Mouse (Mus musculus) frontal cortex, adult 2 months (tissue): ENCODE results near the gene Fam47e. TPM values are rescaled to one million over a fixed set of nuclear protein-coding genes. Genes with fewer than 3 reads are reported as not detected.
"Not testable (repeated sequence)": the region's sequence is repeated elsewhere in the genome, so short reads cannot be mapped to it uniquely, and the experiment has no call there.

Experiments used
- DNase-seq, 2 experiments: peaks; one replicate each; pipeline ENCODE4 v3.0.0; 2022; ENCODE audit warnings: low spot score in 1 of 2; ENCODE audit errors: extremely low spot score in 1 of 2
- polyA plus RNA-seq: library from polyadenylated mRNA; depleted of rRNA; stranded (reverse); fragments of >200 nt; gene quantifications from 2 replicates; pipeline ENCODE4 v1.2.3, GENCODE M21; 2012; rRNA removed

Gene Fam47e
- 0.21 and 0.26 TPM in 2 replicates for polyA plus RNA-seq

DNA sequence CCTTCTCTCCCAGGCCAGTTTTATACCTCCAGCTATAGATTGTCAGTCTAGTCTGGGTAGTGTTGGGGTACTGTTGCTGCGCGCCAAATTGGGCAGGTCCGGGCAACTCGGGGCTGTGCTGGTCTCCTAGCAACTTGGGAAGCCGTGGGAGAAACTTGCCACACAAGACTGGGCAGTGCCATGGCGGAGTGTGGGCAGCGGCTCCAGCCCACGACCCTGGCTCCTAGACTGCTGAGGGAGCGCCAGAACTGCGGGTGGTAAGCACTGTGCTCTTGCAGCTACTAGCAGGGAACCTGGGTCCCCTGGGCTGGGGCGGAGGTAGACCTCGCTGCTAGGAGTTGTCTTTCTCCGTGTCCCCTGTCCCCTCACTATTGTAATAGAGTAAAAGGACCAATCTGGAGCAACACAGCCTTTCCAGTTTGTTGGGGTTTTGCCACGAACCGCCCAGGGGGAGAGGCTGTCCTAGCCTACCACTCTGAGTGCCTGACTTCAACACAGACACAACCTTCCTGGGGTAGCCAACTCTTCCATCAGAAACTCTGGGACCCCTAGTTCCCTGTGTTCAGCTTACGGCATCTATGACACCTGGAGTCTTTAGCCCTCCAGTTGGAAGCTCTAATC lies at the start of gene Fam47e:
Gene Fam47e (plus strand): TSS at position 179 of the 621 bp plus-strand sequence.
- peak; percentile 14 to 60 for DNase-seq

DNA sequence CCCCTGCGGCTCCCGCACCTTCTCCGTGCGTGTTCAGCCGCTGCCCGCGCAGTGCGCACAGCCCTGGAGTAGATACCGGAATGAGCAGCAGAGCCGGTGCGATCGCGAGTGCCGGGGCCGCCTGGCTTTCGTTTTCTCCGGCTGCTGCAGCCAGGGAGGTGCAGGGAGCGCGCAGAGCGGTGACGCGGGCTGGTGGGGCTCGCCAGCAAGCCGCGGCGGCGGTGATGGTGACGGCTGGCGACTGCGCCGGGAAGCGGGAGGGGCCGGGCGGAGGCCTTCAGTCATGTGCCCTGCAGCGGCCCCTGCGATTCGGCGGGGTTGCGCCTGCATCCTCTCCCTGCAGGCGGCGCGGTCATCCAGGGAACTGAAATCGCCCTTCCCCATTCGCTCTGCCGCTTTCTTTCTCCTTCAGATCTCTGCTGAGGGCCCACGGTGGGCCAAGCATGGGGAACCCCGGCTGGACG lies 49.4 kb upstream of the Fam47e start:
- peak; percentile 93 to 96 for DNase-seq

DNA sequence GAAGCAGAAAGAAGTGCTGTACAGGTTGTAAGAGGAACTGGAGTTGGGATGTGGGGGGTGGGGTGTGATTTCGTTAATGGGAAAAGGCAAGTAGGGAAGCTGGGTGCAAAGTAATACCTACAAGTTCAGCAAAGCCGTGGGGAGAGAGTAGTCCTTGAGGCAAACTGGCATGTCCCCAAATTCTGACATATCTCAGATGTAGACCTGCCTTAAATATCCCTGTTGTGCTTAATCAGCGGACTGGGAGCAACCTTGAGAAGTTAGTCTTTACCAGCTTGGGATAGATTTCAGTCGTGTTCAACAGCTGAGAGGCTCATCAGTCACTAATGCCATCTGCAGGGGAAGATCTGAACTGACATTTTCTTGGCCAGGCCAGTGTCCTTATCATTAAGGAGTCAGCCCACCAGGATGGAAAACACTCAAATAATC lies 48.6 kb upstream of the Fam47e start:
- DNase-seq, result peak in 1 of 2 experiments; percentile 55

DNA sequence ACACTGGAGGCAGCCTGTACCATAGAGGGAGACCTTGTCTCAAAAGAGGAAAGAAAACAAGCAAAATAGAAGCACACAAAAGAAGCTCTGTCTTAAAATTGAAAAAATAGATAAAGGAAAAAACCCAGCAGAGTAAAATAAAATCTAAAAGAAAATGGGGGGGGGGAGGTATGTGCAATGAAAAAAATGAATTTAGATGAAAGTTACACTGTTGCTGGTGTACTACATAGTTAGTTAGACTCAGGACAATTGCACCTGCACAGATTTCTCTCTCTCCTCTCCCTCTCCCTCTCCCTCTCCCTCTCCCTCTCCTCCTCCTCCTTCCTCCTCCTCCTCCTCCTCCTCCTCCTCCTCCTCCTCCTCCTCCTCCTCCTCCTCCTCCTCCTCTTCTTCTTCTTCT lies 48.1 kb upstream of the Fam47e start, which contains the start of gene Scarb2:
Gene Scarb2 (minus strand): TSS at position 101 of the 400 bp plus-strand sequence.
- no peak for DNase-seq

DNA sequence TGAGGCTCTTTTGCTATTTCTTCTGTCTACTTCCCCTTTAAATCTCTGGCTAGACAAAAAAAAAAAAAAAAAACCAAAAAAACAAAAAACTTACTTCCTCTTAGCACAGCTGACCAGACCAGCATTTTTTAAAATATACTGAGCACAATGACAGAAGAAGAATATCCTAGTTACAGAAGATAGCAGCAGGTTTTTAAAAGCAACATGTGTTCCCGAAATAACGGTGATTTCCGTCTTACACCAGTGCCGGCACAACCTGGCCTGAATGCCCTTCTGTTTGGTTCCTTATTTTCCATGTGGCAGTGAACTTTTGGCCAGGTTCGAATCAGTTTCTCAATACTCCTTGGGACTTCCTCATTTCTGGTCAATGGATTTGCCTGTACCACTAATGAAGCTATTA lies 46.0 kb upstream of the Fam47e start:
- no peak for DNase-seq

DNA sequence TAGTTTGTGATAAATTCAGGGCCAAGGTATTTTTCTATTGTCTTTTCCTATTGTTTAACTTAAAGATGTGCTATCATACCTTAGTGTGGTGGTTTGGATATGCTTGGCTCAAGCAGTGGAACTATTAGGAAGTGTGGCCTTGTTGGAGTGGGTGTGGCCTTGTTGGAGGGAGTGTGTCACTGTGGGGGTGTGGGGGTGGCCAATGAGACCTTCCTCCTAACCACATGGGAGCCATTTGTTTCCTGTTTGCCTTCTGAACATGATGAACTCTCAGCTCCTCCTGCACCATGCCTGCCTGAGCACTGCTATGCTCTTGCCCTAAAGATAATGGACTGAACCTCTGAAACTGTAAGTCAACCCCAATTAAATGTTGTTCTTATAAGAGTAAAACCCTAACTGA lies 43.6 kb upstream of the Fam47e start:
- no peak for DNase-seq

DNA sequence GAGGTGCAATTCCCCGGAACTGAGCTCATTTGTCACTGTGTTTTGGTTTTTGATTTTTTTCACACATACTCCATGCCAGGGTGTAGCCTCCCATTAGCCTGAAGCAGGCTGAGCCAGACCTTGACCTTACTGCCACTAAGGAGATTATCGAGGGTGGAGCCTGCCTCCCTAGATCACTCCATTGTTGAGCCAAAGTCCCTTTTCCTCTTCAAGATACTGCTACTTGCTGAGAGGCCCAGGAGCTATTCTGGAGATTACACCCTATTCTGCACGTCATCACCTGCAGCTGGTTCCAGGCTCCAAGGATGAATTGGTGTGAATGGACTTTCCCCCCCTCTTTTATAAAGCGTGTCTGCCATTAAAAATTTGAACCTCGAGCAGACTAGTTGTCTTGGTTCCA lies 42.8 kb upstream of the Fam47e start:
- no peak for DNase-seq

DNA sequence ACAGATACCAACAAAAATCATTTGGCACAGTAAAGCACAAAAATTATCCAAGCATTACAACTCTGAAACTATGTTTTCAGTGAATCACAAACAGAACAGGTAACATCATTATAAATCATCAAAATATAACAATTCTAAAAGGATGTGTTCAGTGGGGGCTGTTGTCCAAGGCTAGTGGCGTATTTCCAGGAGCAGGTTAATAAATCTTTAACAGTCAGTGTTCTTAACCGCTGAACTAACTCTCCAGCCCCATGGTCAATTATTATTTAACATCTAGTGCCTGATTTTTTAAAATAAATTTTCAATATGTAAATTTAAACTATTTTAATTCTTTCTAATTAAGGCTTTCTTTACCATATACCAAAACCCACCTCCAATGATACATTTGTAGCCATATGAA lies 33.7 kb upstream of the Fam47e start:
- DNase-seq, result not testable (repeated sequence)

DNA sequence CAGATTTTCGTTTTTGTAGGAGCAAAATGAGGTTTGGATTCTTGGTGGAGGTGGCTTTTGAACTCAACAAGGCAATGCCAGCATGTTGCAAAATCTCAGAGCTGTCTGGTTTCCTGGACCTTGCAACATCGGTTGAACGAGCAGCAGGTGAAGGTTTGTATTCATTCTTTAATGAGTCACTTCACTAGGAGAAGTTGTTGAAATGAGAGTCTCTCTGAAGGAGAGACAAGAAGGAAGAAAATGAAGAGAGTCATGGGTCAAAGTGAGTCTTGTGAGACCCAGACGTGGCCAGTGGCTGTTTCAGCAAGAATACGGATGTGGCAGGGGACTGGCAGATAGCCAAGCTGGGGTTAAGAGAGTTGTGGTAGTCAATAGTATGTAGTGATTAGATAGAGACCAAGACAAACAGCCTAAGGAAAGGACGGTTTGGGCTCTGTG lies 30.0 kb upstream of the Fam47e start:
- peak in 1 of 2 experiments; percentile 16 for DNase-seq

DNA sequence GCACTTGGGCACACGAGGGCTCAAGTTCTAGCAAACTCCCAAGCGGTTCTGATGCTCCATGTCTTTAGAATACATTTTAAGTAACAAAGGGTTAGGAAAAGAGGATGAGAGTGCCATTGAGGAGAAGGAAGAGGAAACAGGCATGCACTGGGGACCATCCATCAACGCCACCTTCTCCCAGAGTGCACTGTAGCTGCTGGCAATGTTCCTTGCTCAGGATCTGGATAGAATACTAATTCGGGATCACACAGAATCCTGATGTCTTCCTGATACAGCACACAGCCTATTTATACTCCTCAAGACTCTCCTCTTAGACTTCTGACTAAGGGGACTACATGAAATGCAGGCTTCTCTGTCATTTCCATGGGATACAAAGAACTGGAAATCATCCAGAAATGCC lies 15.2 kb upstream of the Fam47e start:
- DNase-seq, result no peak

DNA sequence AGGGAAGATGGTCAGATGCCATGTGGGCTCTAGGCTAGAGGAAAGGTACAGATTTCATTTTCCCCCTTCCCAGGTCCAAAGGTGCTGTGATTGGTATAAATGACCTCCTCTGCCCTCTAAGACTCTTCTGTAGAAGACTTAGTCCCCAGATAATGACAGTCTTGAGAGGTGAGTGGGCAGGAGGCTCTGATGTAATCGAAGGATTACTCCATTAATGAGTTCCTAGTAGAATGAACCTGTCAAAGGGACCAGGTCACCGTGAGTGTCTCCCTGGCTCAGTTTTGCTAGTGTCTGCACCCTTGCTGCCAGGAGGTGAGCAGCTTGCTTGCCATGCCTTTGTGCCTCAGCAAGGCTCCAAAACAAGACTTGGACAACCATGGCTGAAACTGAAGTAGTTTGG lies 2.3 kb upstream of the Fam47e start:
- no peak for DNase-seq

DNA sequence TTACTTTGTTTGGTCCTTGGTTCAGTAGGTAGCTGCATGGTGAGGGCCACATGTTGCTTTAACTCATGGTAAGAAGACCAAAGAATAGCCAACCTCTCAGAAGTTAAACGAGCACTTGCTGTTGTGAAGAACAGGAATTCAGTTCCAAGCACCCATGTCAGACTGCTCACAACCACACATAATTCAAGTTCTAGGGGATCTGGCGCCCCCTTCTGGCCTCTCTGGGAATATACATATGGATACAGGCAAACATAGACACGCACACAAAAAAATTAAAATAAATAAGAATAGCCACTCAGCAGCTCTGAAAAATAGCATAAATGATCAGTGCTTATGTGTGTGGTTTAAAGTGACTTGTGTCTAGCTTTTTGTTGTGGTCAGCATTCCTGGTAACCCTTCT lies 930 bp upstream of the Fam47e start:
- no peak for DNase-seq

DNA sequence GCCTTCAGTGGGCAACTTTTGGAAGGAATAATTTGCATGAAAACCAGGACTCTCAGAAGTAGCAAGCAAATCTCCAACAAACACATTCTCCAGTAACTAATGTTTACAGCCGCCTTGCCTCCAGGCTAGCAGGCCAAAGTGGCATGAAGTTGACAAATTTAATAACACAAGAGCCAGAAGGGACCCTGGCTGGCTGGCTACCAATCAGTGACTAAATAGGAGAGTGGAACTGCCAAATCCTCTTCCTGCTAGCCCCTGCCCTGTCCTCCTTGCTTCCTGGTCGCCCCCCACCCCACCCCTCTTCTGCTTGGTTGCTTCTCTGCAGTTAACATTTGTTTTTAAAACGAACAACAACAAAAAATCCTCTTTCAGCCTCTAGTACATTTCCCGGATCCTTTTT lies 426 bp upstream of the Fam47e start:
- DNase-seq, result no peak

DNA sequence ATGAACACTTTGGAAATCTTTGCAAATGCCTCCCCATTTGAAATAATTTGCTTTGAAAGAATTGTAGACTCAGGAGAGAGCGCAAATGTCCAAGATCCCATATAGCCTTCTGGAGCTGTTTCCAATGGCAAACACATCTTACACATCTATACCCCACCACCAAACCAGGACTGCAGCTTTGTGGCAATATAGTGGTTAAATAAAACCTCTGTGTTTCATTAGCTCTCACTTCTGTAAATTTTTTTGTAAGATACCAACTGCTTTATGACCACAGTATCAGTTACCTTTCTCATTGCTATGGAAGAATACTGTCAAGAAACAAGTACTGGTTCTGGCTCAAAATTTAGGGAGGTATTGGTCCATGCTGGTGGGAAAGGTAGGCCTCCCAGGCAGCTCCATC lies 1.0 kb downstream of the Fam47e start:
- no peak for DNase-seq

DNA sequence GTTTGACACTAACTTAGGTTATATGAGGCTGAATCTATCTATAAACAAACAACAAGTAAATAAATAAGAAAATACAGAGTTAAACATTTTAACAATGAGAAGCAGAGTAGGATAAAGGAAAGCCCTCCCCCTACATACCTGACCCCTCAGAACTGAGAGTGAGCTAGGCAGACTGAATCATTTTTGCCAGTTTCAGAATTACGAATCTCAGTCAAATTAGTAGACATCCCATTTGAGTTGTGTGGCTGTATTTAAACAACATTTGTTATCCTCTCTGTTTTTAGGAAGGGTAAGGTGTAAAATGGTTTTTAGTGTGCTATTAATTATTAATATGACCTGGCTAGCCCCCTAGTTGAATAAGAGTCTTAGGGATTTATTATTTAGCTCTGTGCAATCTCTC lies 2.6 kb downstream of the Fam47e start:
- no peak for DNase-seq

DNA sequence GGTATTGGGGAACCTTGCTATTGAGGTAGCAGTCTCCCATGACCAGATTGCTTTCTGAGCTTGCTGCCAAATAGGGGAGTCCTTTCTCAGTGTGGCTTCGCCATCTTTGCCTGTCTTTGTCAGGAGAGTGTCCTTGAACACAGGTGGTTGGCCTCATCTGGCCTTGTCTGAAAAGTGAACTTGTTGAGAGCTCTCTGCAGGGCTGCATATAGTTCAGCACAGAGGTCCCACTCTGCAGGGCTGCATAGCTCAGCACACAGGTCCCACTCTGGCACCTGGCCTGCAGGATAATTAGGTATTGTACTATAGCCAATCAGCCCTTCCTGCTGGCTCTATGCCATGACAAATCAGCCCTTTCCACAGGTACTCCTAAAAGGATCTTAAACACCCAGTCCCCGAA lies 5.3 kb downstream of the Fam47e start:
- no peak for DNase-seq

DNA sequence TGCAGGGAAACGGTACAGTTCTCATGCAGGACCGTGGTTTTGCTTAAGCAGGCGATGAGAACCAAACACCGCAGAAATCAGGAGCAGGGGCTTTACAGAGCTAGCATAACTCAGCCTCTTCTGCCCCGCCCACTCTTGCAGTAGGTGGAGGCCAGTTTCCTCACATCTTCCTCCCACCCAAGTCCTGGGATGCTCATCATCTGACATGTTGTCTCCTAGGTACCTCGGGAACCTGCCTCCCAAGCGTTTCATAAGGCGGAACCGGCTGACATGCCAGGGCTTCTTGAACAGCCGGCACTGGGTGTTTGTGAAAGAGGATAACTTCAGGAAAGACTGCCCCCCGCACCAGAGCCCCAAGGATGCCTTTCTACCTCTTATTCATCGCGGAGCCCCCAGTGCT lies 7.1 kb downstream of the Fam47e start:
- DNase-seq, result peak in 1 of 2 experiments; percentile 41

DNA sequence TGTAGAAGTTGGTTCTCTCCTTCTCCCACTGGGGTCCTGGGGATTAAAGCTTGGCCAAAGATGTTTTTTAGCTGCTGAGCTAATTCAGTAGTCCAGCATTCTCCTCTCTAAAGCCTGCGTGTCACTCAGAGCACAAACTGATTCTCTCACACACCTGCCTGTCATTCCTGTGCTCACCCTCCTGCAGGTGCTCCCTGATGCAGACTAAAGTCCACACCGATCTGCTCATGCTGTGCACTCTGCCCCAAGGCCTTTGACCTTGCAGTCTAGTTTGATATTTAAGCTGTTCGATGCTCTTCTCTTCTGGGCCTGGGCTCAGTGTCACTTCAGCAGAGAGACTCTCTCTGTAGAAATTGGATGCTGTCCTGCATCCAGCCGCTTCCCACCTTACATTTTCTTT lies 16.4 kb downstream of the Fam47e start:
- DNase-seq, result no peak

DNA sequence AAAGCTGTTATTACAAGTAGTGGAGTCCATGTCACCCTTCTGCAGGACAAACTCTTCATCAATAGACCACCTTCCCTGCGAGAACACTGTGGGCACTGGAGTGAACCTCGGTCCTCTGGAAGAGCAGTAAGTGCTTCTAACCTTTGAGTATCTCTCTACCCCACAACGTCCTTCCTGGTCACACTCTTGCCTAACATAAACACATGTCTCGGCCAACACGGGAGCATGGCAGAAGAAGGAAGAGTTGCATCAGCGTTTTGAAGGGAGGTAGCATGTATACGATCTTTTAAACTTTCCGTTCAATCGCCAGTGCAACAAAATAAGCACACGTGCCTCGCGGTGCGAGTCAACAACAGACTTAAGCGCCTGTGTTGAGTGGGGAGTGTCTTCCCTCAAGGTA lies 24.7 kb downstream of the Fam47e start:
- DNase-seq, result no peak

DNA sequence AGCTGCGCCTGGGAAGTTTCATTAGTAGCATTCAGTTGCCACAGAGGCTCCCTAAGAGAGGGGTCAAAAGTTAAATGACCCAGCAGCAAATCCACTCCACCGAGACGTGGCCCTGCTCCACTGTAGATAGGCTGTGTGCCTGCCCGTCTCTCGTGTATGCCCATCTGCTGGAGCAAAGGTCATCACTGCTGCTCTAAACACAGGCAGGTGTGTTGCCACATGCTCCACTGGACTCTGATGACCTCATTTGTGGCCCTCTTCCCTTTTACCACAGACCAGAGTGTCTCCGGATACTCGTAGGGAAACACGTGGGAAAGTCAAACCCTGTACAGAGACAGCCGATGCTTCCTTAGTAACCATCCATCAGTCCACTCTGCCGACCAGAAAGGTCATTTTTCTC lies 31.1 kb downstream of the Fam47e start:
- DNase-seq, result no peak

DNA sequence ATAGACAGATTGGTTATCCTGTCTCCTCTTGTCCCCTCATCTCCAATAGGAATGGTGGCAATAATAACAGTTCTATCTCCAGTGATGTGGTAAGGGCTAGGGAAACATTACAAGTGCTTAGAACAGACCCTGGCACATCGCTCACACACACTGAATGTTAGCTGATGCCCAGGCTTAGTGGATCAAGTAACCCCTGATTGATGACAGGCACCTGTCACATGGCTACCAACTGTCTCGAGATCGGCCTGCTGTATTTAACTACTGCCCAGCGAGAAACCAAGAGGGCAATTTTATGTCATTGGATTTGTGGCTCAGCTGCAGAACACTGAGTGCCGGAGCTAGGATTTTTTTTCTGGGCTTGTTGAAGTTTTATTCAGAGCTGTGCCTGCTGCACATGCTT lies 40.2 kb downstream of the Fam47e start:
- no peak for DNase-seq

DNA sequence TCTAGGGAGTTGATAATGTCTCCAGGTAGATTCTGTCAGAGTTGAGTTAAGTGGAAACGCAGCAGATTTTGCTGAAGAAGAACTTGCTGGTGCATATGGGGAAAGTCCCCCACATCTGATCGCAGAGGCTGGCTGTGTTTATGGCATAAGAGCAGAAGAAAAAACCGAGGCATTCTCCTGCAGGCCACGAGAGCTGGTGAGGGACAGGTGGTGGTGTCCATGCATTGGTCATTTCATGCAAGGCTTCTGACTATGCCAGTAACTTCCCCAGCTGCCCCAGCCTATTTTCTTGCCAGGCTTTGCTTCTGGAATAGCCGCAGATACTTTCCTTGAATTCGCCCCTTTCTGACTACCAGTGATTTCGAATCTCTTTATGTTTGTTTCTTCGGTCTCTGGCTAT lies 42.0 kb downstream of the Fam47e start:
- DNase-seq, result no peak

DNA sequence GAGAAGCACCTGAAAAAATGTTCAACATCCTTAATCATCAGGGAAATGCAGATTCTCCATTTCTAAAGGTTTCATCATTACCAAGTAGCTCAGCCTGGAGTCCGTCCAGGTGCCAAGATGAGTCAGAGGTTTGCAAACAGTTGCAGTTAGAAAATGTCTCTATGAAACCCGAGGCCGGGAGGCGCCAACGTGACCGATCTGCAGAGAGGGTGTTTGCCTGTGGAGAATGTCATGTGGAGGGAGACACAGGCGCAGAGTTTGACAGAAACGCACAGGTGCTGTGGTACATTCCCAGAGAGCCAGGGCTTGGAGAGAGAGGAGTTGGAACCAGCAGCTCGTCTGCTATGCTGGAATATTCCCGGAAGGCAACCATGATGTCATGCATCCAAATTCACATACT lies 44.2 kb downstream of the Fam47e start:
- DNase-seq, result peak in 1 of 2 experiments; percentile 53
